Mouse (Mus musculus): ENCODE measurements at regions not wholly inside any gene's neighbourhood (a gene's known extent, or its start where the extent isn't known, plus 50 kb on each side); places are given as distances from the start of the nearest gene placed in this dataset.

- DNase-seq (ENCODE audit: low spot score) = no peak
Measured at GRCm38 (mm10) chr11:64369516-64369915, 65.6 kb upstream of the Hs3st3a1 start.

DNA sequence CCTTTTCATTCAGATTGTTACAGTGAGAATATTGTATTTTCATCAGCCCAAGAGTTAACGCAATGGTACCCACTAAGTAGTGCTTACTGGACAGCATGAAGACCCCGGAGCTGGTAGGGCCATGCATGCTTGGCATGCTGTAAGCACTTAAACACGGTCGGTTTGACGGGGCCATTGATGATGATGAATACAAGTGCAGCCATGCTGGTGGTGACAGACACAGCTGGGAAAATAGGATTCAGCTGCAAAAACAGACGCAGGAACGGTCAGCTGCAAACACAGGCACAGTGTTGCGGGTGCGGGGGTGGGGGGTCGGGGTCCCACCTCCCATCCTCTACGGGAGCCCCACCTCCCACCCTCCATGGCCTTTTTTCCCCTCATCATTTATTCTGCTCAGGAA is 99.7 kb upstream of the Hs3st3a1 start:
- no peak for DNase-seq (ENCODE audit: low spot score)

DNA sequence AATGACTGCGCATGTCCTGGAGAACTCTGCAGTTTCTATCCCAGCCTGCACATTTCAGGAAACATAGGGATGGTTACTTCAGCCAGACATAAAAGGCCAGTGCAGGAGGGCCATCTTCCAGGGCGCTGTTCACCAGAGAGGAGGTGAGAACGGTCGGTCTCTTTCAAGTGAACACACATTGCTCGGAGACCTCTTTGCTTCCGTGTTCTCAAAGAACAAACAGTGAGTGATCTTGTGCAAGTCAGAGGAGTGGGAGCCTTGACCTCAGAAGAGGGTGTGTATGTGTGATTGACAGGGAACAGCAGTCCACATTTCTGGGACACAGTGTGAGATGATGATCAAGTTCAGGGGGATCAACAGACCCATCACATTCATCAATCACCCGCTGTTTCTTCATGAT is 102.7 kb upstream of the Hs3st3a1 start:
- no peak for DNase-seq (ENCODE audit: low spot score)

DNA sequence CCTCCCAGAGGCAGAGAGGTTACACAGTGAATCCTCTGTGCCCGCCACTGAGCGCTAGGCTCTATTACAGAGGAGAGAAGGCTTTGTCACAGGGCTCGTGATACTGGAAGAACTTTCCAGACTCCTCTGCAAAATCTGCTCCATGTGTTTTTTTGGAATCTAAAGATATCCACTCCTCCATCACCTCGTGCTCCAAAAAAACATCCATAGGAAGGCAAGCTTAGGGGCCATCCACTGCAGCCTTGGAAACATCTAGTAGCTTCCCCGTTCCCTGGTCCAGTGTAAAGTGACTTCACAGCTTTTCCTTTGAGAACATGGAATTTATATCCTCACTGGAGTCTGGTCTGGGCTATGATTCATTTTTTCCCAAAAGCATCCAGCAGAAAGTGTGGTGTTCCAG is 103.3 kb upstream of the Hs3st3a1 start:
- no peak for DNase-seq (ENCODE audit: low spot score)

DNA sequence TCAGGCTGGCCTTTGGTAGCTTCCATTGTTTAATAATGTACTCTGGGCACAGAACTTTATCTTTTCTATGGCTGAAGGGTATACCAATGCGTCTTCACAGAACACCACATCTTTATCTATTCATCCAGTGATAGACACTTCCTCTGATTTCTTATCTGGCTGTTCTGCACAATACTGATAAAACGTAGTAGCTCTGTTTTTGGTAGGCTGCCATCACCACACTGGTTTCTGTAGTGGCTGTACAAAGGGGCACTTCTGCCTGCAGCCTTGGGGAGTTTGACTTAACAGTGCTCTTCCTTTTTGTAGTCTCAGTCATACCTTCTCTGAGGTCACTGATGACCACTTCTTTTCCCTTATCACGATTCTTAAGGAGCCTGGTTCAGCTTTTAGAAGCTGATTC is 106.0 kb upstream of the Hs3st3a1 start:
- no peak for DNase-seq (ENCODE audit: low spot score)

DNA sequence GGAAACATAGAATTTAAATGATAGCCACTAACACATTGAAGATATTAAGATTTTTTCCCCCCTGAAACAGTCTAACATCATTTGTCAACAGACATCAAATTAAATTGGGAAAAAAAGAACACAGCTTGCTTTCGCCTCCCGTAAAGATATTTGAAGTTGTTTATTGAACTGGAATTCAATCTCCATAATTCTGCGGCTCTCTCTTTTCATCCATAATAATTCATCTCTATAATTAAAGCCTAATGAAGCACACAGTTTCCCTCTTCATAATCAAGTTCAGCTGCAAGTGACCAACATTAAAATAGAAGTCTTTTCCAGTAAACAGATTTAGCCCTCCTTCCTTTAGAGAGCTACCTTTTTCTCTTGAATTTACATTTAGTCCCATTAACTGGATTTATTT is 107.4 kb upstream of the Hs3st3a1 start:
- DNase-seq (ENCODE audit: low spot score) = no peak

- DNase-seq (ENCODE audit: low spot score) = no peak
Measured at GRCm38 (mm10) chr11:64326646-64327045, 108.5 kb upstream of the Hs3st3a1 start.

DNA sequence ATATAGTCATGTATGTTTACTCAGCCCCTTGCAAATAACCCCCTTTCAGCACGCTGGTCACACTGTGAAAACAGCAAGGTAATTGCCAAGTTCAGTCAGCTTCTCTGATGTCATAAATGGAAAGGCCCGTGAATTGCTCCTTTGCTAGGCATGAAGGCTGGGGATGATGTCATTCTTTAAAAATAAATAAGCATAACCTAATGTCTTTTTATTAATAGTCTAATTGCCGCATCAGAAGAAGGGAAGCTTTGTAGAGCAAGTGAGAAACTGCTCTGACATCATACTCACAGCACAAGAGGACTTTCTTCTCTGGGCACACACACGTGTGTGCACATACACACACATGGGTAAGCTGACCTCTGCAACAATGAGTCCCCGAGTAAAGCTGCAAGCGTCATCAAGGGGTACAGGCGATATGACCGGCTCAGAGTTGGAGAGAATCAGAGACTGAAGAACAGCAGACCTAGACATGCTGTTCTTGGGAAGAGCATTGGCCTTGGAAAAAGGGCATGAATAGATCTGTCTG is 113.2 kb upstream of the Hs3st3a1 start:
- no peak for DNase-seq (ENCODE audit: low spot score)

- no peak for DNase-seq (ENCODE audit: low spot score)
Measured at GRCm38 (mm10) chr11:64317458-64317857, 117.7 kb upstream of the Hs3st3a1 start.

DNA sequence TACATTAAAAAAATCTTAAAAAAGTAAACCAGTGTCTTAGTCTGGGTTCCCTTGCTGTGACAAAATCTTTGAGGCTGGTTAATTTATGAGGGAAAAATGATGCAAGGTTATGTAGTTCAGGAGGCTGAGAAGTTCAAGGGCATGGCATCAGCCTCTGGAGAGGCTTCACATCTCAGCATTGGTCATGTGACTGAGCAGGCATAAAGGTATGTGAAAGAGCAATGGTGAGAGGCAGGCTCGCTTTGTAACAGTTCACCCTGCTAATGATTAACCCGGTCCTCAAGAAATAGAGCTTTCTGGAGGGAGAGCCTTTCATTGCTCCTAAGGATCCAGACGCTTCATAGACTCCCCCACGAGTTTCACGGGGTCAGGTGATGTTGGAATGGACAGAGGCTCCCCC is 120.1 kb upstream of the Hs3st3a1 start:
- DNase-seq (ENCODE audit: low spot score) = no peak

DNA sequence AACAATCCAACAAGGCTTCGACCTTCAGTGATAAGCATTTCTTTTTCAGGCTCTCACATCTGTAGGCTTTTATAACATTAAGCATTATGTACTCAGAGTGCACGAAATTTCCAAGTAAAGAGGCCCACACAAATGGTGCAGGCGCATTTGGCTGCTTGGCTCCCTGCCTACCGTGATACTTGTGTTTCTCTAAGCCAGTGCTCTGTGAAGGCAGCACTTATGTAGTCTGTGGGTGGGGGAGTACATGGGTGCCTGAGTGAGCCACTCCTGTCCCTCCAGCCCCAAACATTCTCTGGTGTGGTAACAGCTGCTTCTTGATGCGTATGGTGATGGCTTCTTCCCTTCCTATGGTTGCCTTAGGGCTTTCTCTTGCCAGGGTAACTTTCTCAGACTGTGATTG is 121.9 kb upstream of the Hs3st3a1 start:
- no peak for DNase-seq (ENCODE audit: low spot score)

DNA sequence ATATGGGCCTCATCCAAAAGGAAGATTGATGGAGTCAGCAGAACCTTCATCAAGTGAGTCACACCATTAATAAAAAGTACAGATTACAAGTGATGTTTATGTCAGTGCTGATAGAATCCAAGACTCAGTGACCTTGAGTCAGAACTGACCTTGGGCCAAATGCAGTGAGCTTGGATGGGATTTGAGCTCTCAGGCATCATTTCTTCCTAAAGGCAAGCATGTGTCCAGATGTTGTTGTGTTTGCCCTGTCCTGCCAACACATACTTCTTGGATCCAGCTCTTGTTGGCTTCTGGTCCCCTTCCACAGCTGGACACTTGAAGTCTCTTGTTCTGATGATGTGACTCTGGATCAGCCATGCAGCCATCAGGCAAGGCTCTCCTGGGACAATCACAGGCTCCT is 125.3 kb upstream of the Hs3st3a1 start:
- DNase-seq (ENCODE audit: low spot score) = no peak

DNA sequence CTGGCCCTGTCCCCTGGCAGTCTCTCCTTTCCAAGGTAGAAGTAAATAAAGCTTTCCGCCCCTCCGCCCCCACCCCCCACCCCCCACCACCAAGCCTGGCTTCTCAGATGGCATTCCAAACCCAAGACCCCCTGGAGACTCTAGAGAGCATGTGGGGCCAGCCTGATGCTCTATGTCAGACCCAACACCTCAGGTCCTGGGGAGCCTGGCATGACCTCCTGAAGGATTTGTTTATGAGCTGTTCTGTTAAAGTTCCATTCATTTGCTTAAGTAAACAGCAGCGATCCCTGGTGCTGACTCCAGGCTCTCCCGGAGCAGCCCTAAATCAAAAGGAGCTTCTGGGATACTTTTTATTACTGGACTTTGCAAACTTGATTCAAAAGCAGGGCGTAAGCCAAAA is 137.3 kb upstream of the Hs3st3a1 start:
- DNase-seq (ENCODE audit: low spot score) = no peak

GRCm38 (mm10) chr11:64288236-64288635 is 146.9 kb upstream of the Hs3st3a1 start:
- no peak for DNase-seq (ENCODE audit: low spot score)

GRCm38 (mm10) chr11:64287499-64287898 is 147.6 kb upstream of the Hs3st3a1 start:
- no peak for DNase-seq (ENCODE audit: low spot score)

DNA sequence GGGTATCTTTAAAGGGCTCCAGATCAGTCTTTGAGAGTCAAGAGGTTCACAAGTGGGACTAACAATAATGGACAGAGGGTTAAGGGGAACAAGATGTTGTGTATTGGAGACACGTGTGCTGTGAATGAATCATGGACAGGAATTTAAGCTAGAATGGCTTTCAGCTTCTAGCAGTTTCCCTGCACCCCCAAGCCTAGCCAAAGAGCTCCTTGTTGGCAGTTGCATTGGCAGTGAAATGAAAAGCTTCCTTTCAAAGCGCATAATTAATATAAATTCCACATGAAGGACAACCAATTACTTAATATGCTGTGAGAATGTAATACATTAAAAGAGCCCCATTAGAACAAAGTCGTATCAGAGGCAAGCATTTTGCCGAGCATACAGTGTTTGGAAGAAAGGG is 153.4 kb upstream of the Hs3st3a1 start:
- DNase-seq (ENCODE audit: low spot score) = no peak

GRCm38 (mm10) chr11:64278259-64279003 is 156.7 kb upstream of the Hs3st3a1 start:
- no peak for DNase-seq (ENCODE audit: low spot score)

DNA sequence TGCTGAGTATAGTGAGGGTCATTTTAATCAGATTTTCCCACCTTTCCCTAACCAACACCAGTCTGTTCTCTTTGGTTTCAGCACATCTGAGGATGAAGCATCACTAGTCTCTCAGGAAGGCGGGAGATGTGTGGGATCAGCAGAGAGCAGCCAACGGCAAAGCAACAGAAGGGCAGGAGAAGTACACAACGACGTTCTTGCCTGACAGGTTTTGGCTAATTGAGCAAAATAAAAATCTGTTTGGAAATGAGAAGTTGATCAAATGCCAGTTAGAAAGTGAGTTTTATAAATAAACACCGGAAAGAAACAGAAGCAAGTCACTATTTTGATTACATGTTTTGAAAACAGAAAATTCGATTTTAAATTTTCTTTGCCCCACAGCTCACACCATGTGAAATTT is 161.4 kb upstream of the Hs3st3a1 start:
- DNase-seq (ENCODE audit: low spot score) = no peak

DNA sequence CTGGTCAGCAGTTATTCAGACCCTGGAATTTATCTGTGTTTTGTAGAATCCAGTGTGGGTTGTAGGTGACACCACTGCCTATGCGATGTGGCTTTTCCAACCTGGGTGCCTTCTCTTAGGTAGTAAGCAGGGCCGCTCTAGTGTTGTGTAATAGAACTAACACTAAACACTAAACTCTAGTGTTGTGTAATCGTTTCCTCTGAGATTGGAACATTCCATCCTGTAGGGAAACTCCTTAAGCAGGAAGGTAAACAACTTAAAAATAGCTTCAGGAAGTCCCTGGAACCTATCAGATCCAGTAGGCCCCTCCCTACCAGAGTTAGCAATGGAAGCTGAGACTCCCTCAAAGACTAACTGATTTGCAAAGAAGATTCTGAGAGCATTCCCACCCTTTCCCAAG is 161.9 kb upstream of the Hs3st3a1 start:
- no peak for DNase-seq (ENCODE audit: low spot score)

GRCm38 (mm10) chr11:64268121-64268520 is 167.0 kb upstream of the Hs3st3a1 start:
- no peak for DNase-seq (ENCODE audit: low spot score)

DNA sequence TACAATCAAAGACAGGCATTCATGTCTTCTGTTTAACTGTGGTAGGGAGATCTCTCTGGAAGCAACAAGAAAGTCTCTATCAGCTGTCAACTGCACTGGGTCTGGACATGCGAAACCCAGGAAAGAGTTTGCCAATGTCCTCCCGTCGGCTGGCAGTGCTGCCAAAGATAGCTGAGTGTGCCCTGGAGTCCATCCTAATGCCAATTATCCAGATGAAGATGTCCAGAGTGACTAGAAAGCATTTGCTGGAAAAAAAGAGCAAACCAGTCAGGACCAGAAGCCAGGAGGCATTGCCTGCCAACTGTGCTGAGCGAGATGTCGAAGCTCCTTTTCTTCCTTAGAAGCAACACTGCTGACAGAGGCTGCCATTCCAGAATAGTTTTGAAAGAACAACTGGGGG is 167.6 kb upstream of the Hs3st3a1 start:
- no peak for DNase-seq (ENCODE audit: low spot score)

- DNase-seq (ENCODE audit: low spot score) = no peak
Measured at GRCm38 (mm10) chr11:64253517-64254385, 174.5 kb upstream of the Cox10 start.

DNA sequence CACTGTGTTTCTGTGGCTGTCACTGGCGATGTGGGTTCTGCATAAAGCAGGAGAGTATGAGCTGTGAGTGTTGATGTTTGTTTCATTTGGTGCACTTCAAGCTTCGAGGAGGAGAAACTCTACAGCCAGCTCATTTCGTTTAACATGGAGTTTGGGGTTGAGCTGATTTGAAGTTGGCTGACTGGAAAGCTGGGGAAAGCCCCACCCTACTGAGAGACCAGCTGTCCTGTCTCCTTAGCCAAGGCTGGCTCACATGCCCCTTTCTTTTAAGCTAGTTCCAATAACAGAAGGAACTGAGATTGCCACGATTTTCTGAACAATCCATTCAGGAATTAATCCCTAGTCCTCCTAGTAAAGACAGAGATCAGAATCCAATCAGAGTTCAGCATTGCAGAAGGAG is 157.6 kb upstream of the Cox10 start:
- DNase-seq (ENCODE audit: low spot score) = no peak
